Mouse (Mus musculus) forebrain, embryonic 11.5 days (tissue): ENCODE results near the gene Fam24b. TPM values are rescaled to one million over a fixed set of nuclear protein-coding genes. Genes with fewer than 3 reads are reported as not detected.

Source experiments
- ATAC-seq: fragments of 200-750 bp; cut with Nextera tagmentation; replicated peaks from 2 replicates; pipeline ENCODE4 v1.8.0; 2017; ENCODE audit warnings: moderate TSS enrichment; ENCODE audit not compliant: low FRiP score
- DNase-seq: peaks from one replicate; pipeline ENCODE4 v3.0.0-alpha.2; 2017; ENCODE audit warnings: low spot score
- H3K27ac ChIP-seq: fragments of 300-500 bp; sonication (generic); 2 replicates; pipeline ENCODE4 v1.5.1; 2014; ENCODE audit warnings: low read depth, low read length
- H3K27me3 ChIP-seq: fragments of 300-500 bp; sonication (generic); 2 replicates; pipeline ENCODE4 v1.6.1; 2014; ENCODE audit warnings: mild to moderate bottlenecking, low read length, mixed read lengths; ENCODE audit not compliant: control insufficient read depth, insufficient read depth
- H3K36me3 ChIP-seq: fragments of 300-500 bp; sonication (generic); 2 replicates; pipeline ENCODE4 v1.6.1; 2014; ENCODE audit warnings: mild to moderate bottlenecking, low read length, moderate library complexity, mixed read lengths; ENCODE audit not compliant: control insufficient read depth, insufficient read depth
- H3K4me1 ChIP-seq: fragments of 300-500 bp; sonication (generic); replicated peaks from 2 replicates; pipeline ENCODE4 v1.6.1; 2014; ENCODE audit warnings: low read length, mixed read lengths; ENCODE audit not compliant: control insufficient read depth, insufficient read depth
- H3K4me2 ChIP-seq: fragments of 300-500 bp; sonication (generic); 2 replicates; pipeline ENCODE4 v1.6.1; 2014; ENCODE audit warnings: low read depth, mild to moderate bottlenecking, low read length, moderate library complexity, mixed read lengths; ENCODE audit not compliant: severe bottlenecking
- H3K4me3 ChIP-seq: fragments of 300-500 bp; sonication (generic); 2 replicates; pipeline ENCODE4 v1.5.1; 2014; ENCODE audit warnings: low read depth, low read length
- H3K9ac ChIP-seq: fragments of 300-500 bp; sonication (generic); 2 replicates; pipeline ENCODE4 v1.6.1; 2014; ENCODE audit warnings: low read length
- H3K9me3 ChIP-seq: fragments of 300-500 bp; sonication (generic); 2 replicates; pipeline ENCODE4 v1.6.1; 2016; ENCODE audit warnings: low read length, mixed read lengths; ENCODE audit not compliant: control insufficient read depth
- whole genome bisulfite sequencing: fragments of 180-500 bp; shearing (Covaris S2); extraction: QIAGEN DNeasy Blood & Tissue Kit; methylation state at CpG from one replicate; pipeline ENCODE4 v1.1.7; 2014; 5-methylcytosine and 5-hydroxymethylcytosine counted together
- polyA plus RNA-seq: library from polyadenylated mRNA; unstranded; fragments of >200 nt; fragmentation: Nextera tagmentation; extraction: Ambion mirVana; gene quantifications from 2 replicates; pipeline ENCODE4 v1.2.1, GENCODE M21; 2014

Gene Fam24b
- polyA plus RNA-seq, 1 experiment from 2014 or later: not detected

DNA sequence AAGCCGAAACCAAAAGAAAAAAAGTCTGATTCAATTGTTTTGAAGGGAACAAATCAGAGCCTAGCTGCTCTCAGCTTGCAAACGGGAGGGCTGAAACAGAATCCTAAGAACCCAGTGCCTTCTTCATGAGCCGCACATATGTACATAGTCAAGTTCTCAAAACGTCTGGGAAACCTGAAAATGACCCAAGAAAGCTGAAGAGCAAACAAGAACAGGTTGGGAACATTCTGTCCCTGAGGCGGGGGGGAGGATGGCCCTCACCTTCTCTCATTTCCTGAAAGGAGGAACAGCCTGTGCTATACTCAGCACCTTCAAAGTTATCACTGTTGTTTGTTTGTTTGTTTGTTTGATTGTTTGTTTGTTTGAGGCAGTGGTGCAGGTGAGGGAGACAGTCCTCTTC is 22.6 kb downstream of the Fam24b start:
- no peak overlapping the region for H3K4me2 ChIP-seq
- WGBS: 83% methylated on average over 5 of the region's 5 CpGs
- H3K4me3 ChIP-seq: no peak overlapping the region
- DNase-seq (no peak), ATAC-seq (no peak)
- no peak overlapping the region for H3K27ac ChIP-seq
- H3K9me3 ChIP-seq: no peaks in the 10 kb centered on the region
- no peaks in the 10 kb centered on the region for H3K36me3 ChIP-seq
- no peaks in the 10 kb centered on the region for H3K27me3 ChIP-seq
- no peaks in the 10 kb centered on the region for H3K4me1 ChIP-seq
- no peak overlapping the region for H3K9ac ChIP-seq

DNA sequence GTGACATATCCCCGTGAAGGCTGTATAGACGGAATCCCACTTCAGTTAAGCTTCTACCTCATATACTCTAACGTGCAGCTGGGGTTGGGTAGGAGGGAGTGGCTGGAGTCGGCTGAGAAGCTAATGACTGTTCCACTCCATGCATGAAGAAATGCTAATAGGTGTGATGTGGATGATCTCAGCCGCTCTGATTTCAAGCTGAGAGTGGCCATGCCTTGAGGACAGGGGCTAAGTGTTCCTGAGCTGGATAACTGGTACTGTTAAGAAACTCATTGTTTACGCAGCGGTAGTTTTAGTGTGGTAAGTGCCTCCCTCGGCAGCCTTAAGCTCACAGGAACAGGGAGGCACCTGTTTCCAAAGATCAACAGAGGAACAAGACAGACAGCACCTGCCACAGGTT is 26.0 kb downstream of the Fam24b start:
- no peak overlapping the region for H3K9ac ChIP-seq
- ATAC-seq (no peak), DNase-seq (no peak)
- H3K4me3 ChIP-seq: no peak overlapping the region
- no peaks in the 10 kb centered on the region for H3K36me3 ChIP-seq
- H3K4me1 ChIP-seq: no peaks in the 10 kb centered on the region
- no peaks in the 10 kb centered on the region for H3K9me3 ChIP-seq
- no peaks in the 10 kb centered on the region for H3K27me3 ChIP-seq
- H3K27ac ChIP-seq: no peak overlapping the region
- no peak overlapping the region for H3K4me2 ChIP-seq
- WGBS: 83% methylated on average over 8 of the region's 8 CpGs

GRCm38 (mm10) chr7:131297151-131297550 is 32.2 kb downstream of the Fam24b start:
- no peak for DNase-seq
- no peaks in the 10 kb centered on the region for H3K9me3 ChIP-seq
- H3K4me3 ChIP-seq: no peak overlapping the region
- H3K27me3 ChIP-seq: no peaks in the 10 kb centered on the region
- H3K4me1 ChIP-seq: no peaks in the 10 kb centered on the region
- H3K36me3 ChIP-seq: no peaks in the 10 kb centered on the region
- H3K27ac ChIP-seq: no peak overlapping the region
- WGBS: 82% methylated on average over 8 of the region's 8 CpGs
- ATAC-seq: no peak
- no peak overlapping the region for H3K4me2 ChIP-seq
- no peak overlapping the region for H3K9ac ChIP-seq

Other genes starting within 250 kb of the Fam24b start
- not detected in 2 replicates for gene 4933402N03Rik, start 183.2 kb downstream of the Fam24b start, polyA plus RNA-seq
- gene 5430419D17Rik, start 155.1 kb downstream of the Fam24b start, polyA plus RNA-seq: not detected in 2 replicates
- gene Cuzd1, start 7.2 kb downstream of the Fam24b start, polyA plus RNA-seq: not detected in 2 replicates
- not detected in 2 replicates for gene Fam24a, start 4.3 kb upstream of the Fam24b start, polyA plus RNA-seq
- gene 2310057M21Rik, start 33.2 kb upstream of the Fam24b start, polyA plus RNA-seq: 18.5 and 21.3 TPM in 2 replicates
- gene Pstk, start 41.6 kb upstream of the Fam24b start, polyA plus RNA-seq: 54.4 and 57.3 TPM in 2 replicates
- 24.3 and 24.7 TPM in 2 replicates for gene Ikzf5, start 81.0 kb upstream of the Fam24b start, polyA plus RNA-seq
- gene Acadsb, start 81.1 kb upstream of the Fam24b start, polyA plus RNA-seq: 74.1 and 74.6 TPM in 2 replicates
- gene Hmx3, start 213.4 kb upstream of the Fam24b start, polyA plus RNA-seq: 0.29 and 0.31 TPM in 2 replicates
- gene Hmx2, start 219.3 kb upstream of the Fam24b start, polyA plus RNA-seq: 0.61 and 0.68 TPM in 2 replicates
- gene Bub3, start 230.7 kb upstream of the Fam24b start, polyA plus RNA-seq: 256 and 281 TPM in 2 replicates